Mouse (Mus musculus): Measurements from ENCODE around the gene Klhl26.
A peak's percentile ranks its signal among the peaks of the same experiment; 100 is the strongest.

DNA sequence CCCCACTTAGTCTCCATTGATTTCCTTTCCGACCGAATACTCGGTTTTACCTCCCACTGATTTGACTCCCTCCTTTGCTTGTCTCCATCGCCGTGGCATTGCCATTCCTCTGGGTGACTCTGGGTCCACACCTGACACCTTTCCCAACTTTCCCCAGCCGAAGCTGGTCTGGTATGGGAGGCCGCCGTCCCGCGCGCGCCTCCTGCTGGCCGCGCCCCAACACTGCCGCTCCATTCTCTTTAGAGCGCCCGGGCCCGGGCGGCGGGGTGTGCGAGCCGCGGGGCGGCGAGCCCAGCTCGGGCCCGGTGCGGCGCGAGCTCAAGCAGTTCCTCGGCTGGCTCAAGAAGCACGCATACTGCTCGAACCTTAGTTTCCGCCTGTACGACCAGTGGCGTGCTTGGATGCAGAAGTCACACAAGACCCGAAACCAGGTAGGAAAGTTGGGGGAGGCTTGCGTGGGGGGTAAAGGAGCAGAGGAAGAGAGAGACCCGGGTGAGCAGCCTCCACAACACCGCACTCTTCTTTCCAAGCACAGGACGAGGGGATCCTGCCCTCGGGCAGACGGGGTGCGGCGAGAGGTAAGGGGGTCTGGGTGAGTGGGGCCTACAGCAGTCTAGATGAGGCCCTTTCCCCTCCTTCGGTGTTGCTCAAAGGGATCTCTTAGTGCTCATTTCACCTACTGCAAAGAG, 26.4 kb upstream of the Klhl26 start:
- TF ChIP-seq CTCF (IDR thresholded peaks at IDR 0.05; ENCODE audit: borderline replicate concordance, insufficient read depth, low read depth, low read length) (peak; percentile 74), POLR2A (IDR thresholded peaks at IDR 0.05; ENCODE audit: borderline replicate concordance, insufficient read depth, low read length) (no peak)

Measured in cerebellum, adult 2 months (tissue).